Mouse (Mus musculus): ENCODE measurements around the gene Sept9. TPM values are rescaled to one million over a fixed set of nuclear protein-coding genes. Genes with fewer than 3 reads are reported as not detected.
A peak's percentile ranks its signal among the peaks of the same experiment; 100 is the strongest.

Sept9 gene
- polyA plus RNA-seq, 1 experiment from 2014 or later = 106 TPM

GRCm38 (mm10) chr11:117309108-117309917 is 109.9 kb downstream of the Sept9 start:
- Histone ChIP-seq H3K36me3 (replicated peaks) (no peaks in the 10 kb centered on the region), H3K4me2 (no peak overlapping the region), H3K4me3 (no peak overlapping the region), H3K9me3 (no peaks in the 10 kb centered on the region), H3K27ac (no peak overlapping the region), H3K9ac (no peak overlapping the region), H3K27me3 (replicated peaks) (no peaks in the 10 kb centered on the region), H3K4me1 (peaks cover 52% of the 10 kb centered on the region)
- no peak for ATAC-seq (replicated peaks)
- 77% methylated on average over 17 of the region's 17 CpGs for WGBS

- Histone ChIP-seq H3K27me3 (replicated peaks) (no peaks in the 10 kb centered on the region), H3K4me2 (no peak overlapping the region), H3K9me3 (no peaks in the 10 kb centered on the region), H3K4me3 (no peak overlapping the region), H3K9ac (no peak overlapping the region), H3K4me1 (peaks cover 52% of the 10 kb centered on the region), H3K27ac (no peak overlapping the region), H3K36me3 (replicated peaks) (no peaks in the 10 kb centered on the region)
- ATAC-seq (replicated peaks) = no peak
- 71% methylated on average over 3 of the region's 3 CpGs for WGBS
Observed at GRCm38 (mm10) chr11:117309918-117310287, 110.4 kb downstream of the Sept9 start.

- Histone ChIP-seq H3K9ac (no peak overlapping the region), H3K36me3 (replicated peaks) (no peaks in the 10 kb centered on the region), H3K4me1 (peaks cover 52% of the 10 kb centered on the region), H3K27ac (no peak overlapping the region), H3K9me3 (no peaks in the 10 kb centered on the region), H3K27me3 (replicated peaks) (no peaks in the 10 kb centered on the region), H3K4me3 (no peak overlapping the region), H3K4me2 (no peak overlapping the region)
- 86% methylated on average over 12 of the region's 12 CpGs for WGBS
- no peak for ATAC-seq (replicated peaks)
Observed at GRCm38 (mm10) chr11:117310341-117311107, 111.1 kb downstream of the Sept9 start.

- Histone ChIP-seq H3K27ac (peak overlapping the region; percentile 18; the same call in 1 of the 2 replicates), H3K36me3 (replicated peaks) (no peaks in the 10 kb centered on the region), H3K4me1 (peaks cover 53% of the 10 kb centered on the region), H3K4me3 (no peak overlapping the region), H3K9ac (no peak overlapping the region), H3K27me3 (replicated peaks) (no peaks in the 10 kb centered on the region), H3K9me3 (no peaks in the 10 kb centered on the region), H3K4me2 (no peak overlapping the region)
- WGBS = 65% methylated on average over 15 of the region's 15 CpGs
- no peak for ATAC-seq (replicated peaks)
Observed at GRCm38 (mm10) chr11:117311127-117311800, 111.8 kb downstream of the Sept9 start.

GRCm38 (mm10) chr11:117312028-117312901 is 112.8 kb downstream of the Sept9 start:
- Histone ChIP-seq H3K9ac (no peak overlapping the region), H3K9me3 (no peaks in the 10 kb centered on the region), H3K4me1 (peaks cover 63% of the 10 kb centered on the region), H3K27me3 (replicated peaks) (no peaks in the 10 kb centered on the region), H3K36me3 (replicated peaks) (no peaks in the 10 kb centered on the region), H3K27ac (peak overlapping the region; percentile 39; the same call in 1 of the 2 replicates), H3K4me2 (no peak overlapping the region), H3K4me3 (no peak overlapping the region)
- WGBS = 69% methylated on average over 23 of the region's 23 CpGs
- no peak for ATAC-seq (replicated peaks)

GRCm38 (mm10) chr11:117312936-117313335 is 113.5 kb downstream of the Sept9 start:
- H3K27ac ChIP-seq = peak overlapping the region; percentile 39; the same call in 1 of the 2 replicates

GRCm38 (mm10) chr11:117313446-117313845 is 114.0 kb downstream of the Sept9 start:
- Histone ChIP-seq H3K4me2 (no peak overlapping the region), H3K27ac (no peak overlapping the region; the same call in 1 of the 2 replicates), H3K9ac (no peak overlapping the region), H3K4me1 (peaks cover 65% of the 10 kb centered on the region), H3K4me3 (no peak overlapping the region), H3K36me3 (replicated peaks) (no peaks in the 10 kb centered on the region), H3K27me3 (replicated peaks) (no peaks in the 10 kb centered on the region), H3K9me3 (no peaks in the 10 kb centered on the region)
- 86% methylated on average over 7 of the region's 7 CpGs for WGBS
- no peak for ATAC-seq (replicated peaks)

More at GRCm38 (mm10) chr11:117312936-117313335, 113.5 kb downstream of the Sept9 start:
- H3K9ac ChIP-seq = no peak overlapping the region
- no peak overlapping the region for H3K4me3 ChIP-seq
- no peaks in the 10 kb centered on the region for H3K27me3 ChIP-seq (replicated peaks)
- H3K9me3 ChIP-seq = no peaks in the 10 kb centered on the region
- no peak overlapping the region for H3K4me2 ChIP-seq
- WGBS = 39% methylated on average over 8 of the region's 8 CpGs
- no peak for ATAC-seq (replicated peaks)
- H3K36me3 ChIP-seq (replicated peaks) = no peaks in the 10 kb centered on the region
- H3K4me1 ChIP-seq = peaks cover 65% of the 10 kb centered on the region

- H3K27me3 ChIP-seq (replicated peaks) = no peaks in the 10 kb centered on the region
- no peak overlapping the region for H3K9ac ChIP-seq
- no peak for ATAC-seq (replicated peaks)
- no peak overlapping the region for H3K4me3 ChIP-seq
- WGBS = 83% methylated on average over 7 of the region's 7 CpGs
- H3K9me3 ChIP-seq = no peaks in the 10 kb centered on the region
- no peaks in the 10 kb centered on the region for H3K36me3 ChIP-seq (replicated peaks)
- no peak overlapping the region for H3K27ac ChIP-seq
- H3K4me2 ChIP-seq = no peak overlapping the region
- H3K4me1 ChIP-seq = peaks cover 65% of the 10 kb centered on the region
Observed at GRCm38 (mm10) chr11:117314026-117314425, 114.6 kb downstream of the Sept9 start.

- 94% methylated on average over 8 of the region's 8 CpGs for WGBS
- Histone ChIP-seq H3K27ac (no peak overlapping the region), H3K36me3 (replicated peaks) (no peaks in the 10 kb centered on the region), H3K4me3 (no peak overlapping the region), H3K4me1 (peaks cover 64% of the 10 kb centered on the region), H3K4me2 (no peak overlapping the region), H3K27me3 (replicated peaks) (no peaks in the 10 kb centered on the region), H3K9ac (no peak overlapping the region), H3K9me3 (no peaks in the 10 kb centered on the region)
- no peak for ATAC-seq (replicated peaks)
Observed at GRCm38 (mm10) chr11:117314520-117314919, 115.1 kb downstream of the Sept9 start.

- no peak for ATAC-seq (replicated peaks)
- H3K27me3 ChIP-seq (replicated peaks) = no peaks in the 10 kb centered on the region
- H3K27ac ChIP-seq = no peak overlapping the region
- peaks cover 66% of the 10 kb centered on the region for H3K4me1 ChIP-seq
- H3K4me2 ChIP-seq = no peak overlapping the region
- no peak overlapping the region for H3K4me3 ChIP-seq
- no peaks in the 10 kb centered on the region for H3K9me3 ChIP-seq
- no peaks in the 10 kb centered on the region for H3K36me3 ChIP-seq (replicated peaks)
- 83% methylated on average over 11 of the region's 11 CpGs for WGBS
- H3K9ac ChIP-seq = no peak overlapping the region
Observed at GRCm38 (mm10) chr11:117315309-117315708, 115.8 kb downstream of the Sept9 start.

- WGBS = 57% methylated on average over 16 of the region's 16 CpGs
- H3K27me3 ChIP-seq (replicated peaks) = no peaks in the 10 kb centered on the region
- H3K9ac ChIP-seq = peak overlapping the region; percentile 14; the same call in 1 of the 2 replicates
- no peak for ATAC-seq (replicated peaks)
- 0 out of 2 replicates have a peak overlapping the region, but pooled peaks have one; percentile 21 for H3K4me2 ChIP-seq
- H3K4me1 ChIP-seq = peaks cover 54% of the 10 kb centered on the region
- no peak overlapping the region for H3K4me3 ChIP-seq
- H3K9me3 ChIP-seq = no peaks in the 10 kb centered on the region
- peak overlapping the region; percentile 62 for H3K27ac ChIP-seq
- no peaks in the 10 kb centered on the region for H3K36me3 ChIP-seq (replicated peaks)
Observed at GRCm38 (mm10) chr11:117316441-117317331, 117.2 kb downstream of the Sept9 start.

Data from midbrain, embryonic 15.5 days (tissue).